Mouse (Mus musculus) urinary bladder, postnatal 14 days (tissue): ENCODE measurements around the gene Col13a1.

ENCODE experiments used
- DNase-seq: peaks from one replicate; pipeline ENCODE4 v3.0.0; 2021; ENCODE audit warnings: low spot score

Col13a1 gene

GRCm38 (mm10) chr10:61968003-61968553 is 10.8 kb downstream of the Col13a1 start:
- no peak for DNase-seq

- DNase-seq: no peak
Measured at GRCm38 (mm10) chr10:61967207-61967606, 11.7 kb downstream of the Col13a1 start.

GRCm38 (mm10) chr10:61965386-61965841 is 13.5 kb downstream of the Col13a1 start:
- DNase-seq: no peak

- no peak for DNase-seq
Measured at GRCm38 (mm10) chr10:61956718-61957117, 22.2 kb downstream of the Col13a1 start.

GRCm38 (mm10) chr10:61953916-61954315 is 25.0 kb downstream of the Col13a1 start:
- no peak for DNase-seq

- DNase-seq: no peak
Measured at GRCm38 (mm10) chr10:61949542-61949941, 29.4 kb downstream of the Col13a1 start.

GRCm38 (mm10) chr10:61944386-61944785 is 34.5 kb downstream of the Col13a1 start:
- DNase-seq: no peak

GRCm38 (mm10) chr10:61943480-61943879 is 35.4 kb downstream of the Col13a1 start:
- no peak for DNase-seq

- no peak for DNase-seq
Measured at GRCm38 (mm10) chr10:61942719-61943118, 36.2 kb downstream of the Col13a1 start.

GRCm38 (mm10) chr10:61936211-61937121 is 42.4 kb downstream of the Col13a1 start:
- no peak for DNase-seq

- no peak for DNase-seq
Measured at GRCm38 (mm10) chr10:61931678-61932077, 47.2 kb downstream of the Col13a1 start.

GRCm38 (mm10) chr10:61929901-61930300 is 49.0 kb downstream of the Col13a1 start:
- no peak for DNase-seq

- no peak for DNase-seq
Measured at GRCm38 (mm10) chr10:61928725-61929651, 49.9 kb downstream of the Col13a1 start.

GRCm38 (mm10) chr10:61925691-61926090 is 53.2 kb downstream of the Col13a1 start:
- no peak for DNase-seq

GRCm38 (mm10) chr10:61920655-61921365 is 58.1 kb downstream of the Col13a1 start:
- DNase-seq: no peak

GRCm38 (mm10) chr10:61919924-61920654 is 58.8 kb downstream of the Col13a1 start:
- DNase-seq: no peak

- DNase-seq: no peak
Measured at GRCm38 (mm10) chr10:61919496-61919895, 59.4 kb downstream of the Col13a1 start.

GRCm38 (mm10) chr10:61917066-61917465 is 61.8 kb downstream of the Col13a1 start:
- no peak for DNase-seq

- DNase-seq: no peak
Measured at GRCm38 (mm10) chr10:61911770-61912169, 67.1 kb downstream of the Col13a1 start.

- no peak for DNase-seq
Measured at GRCm38 (mm10) chr10:61909004-61909403, 69.9 kb downstream of the Col13a1 start.

- DNase-seq: no peak
Measured at GRCm38 (mm10) chr10:61906226-61906625, 72.7 kb downstream of the Col13a1 start.
